Mouse (Mus musculus) lung, postnatal 25 days (tissue): Measurements from ENCODE around the gene Pepd.

ENCODE experiments used
- DNase-seq: peaks from one replicate; pipeline ENCODE4 v3.0.0; 2022; ENCODE audit warnings: low spot score

The Pepd gene

DNA sequence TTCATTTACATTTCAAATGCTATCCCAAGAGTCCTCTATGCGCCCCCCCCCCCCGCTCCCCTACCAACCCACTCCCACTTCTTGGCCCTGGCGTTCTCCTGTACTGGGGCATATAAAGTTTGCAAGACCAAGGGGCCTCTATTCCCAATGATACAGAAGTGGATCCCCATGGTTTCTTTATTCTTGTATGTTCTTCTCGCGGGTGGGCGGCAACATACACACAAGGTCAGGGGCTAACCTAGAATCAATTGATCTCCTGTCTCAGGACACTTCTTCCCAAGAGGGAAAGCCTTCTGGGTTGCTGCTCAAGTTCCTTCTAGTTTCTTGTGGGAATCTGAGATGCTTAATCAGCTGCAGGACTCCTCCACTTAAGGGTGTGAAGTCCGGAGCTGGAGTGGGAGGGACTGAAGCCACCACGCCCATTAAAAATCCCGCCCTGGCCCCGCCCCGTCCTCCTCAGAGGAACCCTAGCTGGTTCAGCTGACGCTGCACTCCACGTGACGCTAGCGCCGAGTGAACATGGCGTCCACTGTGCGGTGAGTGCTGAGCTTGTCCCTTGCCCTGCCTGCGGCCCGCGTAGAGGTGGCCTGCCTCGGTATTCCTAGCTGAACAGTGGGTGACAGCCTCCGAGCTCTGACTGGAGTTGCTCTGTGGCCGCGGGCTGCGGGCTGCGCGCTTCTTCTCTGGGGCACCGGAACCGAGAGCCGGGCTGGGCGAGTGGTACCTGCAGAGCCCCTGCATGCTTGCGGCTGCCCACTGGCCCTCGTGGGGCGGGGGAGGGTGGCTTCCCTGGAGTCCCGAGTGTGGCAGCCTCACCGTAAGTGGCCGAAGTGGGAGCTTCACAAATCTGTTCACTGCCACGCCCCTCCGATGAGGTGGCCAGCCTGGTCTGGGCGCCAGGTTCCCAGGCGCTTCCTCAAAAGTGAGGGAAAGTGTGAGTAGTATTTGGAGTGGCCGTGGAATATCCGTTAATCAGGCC is at the start of gene Pepd:
Pepd (plus strand) TSS at position 461 of the 979 bp plus-strand sequence.
- peak; percentile 86 for DNase-seq

DNA sequence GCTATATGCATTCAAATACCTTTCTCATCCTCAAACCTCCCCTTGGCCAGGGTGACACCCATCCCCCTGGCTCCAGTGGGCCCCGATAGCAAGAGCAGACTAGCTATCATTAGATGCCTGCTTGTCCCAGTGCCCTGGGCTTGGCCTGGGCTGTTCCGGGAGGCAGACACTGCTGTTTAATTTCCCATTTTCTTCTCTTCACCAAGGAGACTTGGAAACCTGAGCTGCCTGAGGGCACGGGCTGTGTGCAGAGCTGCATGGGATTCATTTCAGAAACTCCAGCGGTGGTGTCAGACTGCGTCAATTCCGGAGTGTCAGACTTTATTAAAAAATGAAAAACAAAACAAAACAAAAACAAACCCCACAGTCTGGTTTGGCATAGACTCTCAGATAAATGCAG is 44.9 kb upstream of the Pepd start:
- no peak for DNase-seq

DNA sequence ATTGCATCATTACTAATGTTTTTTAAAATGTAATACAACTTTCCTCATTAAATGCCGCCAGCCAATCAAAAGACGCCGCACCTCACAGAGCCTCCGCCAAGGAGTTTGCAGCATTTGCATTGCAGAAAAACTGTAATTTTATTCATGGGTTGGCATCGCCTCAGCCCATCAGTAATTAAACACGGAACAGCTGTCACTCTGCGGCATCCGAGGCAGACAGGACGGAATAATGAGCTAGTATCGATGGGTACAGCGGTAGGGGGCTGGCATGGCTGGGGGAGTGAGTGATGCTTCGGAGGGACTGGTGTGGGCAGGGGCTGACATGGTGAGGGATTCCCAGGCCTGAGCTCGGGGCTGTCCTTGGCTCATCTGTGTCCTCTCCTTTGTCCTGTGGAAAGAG is 42.5 kb upstream of the Pepd start:
- no peak for DNase-seq

DNA sequence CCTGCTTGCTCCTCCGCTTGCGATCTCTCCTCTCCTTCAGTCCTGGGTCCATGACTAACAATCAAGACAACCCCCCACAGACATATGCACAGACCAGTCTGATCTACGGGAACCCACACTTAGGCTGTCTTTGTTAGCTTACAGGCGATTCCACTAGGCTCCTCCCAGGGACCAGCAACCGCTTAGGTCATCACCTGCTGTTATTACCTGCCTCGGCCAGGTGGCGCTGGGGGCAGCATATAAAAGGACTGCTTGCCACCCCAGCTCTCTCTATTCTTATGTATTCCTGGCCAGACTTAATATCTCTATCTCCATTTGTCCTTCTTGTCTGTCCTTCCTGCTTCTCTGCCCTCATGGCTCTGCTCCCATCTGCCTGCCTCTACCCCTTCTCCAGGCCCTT is 35.4 kb upstream of the Pepd start:
- peak; percentile 29 for DNase-seq

DNA sequence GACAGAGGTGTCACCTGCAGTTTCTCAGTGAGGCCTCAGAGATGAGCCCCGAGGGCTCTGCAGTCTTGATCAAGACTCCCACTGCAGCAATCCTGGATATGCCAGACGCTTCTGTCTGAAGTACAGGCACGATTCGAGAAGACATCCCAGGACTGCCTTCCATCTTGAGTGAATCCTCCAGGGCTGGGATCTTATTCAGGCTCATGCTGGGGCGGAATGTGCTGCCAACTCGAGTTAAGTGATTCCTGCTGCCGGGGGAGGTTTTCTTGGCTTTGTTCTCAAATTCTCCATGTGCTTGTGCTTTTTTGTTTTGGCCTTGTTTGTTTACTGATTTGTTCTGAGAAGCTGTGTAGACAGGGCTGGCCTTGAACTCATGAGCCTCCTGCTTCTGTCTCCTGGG is 34.4 kb upstream of the Pepd start:
- DNase-seq, result no peak

DNA sequence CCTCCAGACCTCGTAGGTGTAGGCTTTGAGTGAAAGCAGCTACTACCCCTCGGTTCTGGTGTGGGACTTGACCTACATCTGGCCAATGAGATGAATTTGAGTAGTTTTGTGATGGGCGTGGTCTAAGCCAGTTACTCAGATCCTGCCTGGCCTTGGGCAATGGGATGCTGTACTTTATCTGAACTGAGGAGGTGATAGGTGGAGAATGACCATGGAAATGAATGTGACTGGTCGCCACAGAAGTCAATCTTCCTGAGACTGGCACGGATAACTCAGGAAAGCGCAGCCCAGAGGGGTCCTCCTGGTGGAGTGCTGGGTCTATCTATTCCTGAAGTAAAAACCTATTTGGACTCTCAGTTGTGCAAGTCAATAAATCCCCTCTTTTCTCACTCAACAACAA is 23.7 kb upstream of the Pepd start:
- no peak for DNase-seq

DNA sequence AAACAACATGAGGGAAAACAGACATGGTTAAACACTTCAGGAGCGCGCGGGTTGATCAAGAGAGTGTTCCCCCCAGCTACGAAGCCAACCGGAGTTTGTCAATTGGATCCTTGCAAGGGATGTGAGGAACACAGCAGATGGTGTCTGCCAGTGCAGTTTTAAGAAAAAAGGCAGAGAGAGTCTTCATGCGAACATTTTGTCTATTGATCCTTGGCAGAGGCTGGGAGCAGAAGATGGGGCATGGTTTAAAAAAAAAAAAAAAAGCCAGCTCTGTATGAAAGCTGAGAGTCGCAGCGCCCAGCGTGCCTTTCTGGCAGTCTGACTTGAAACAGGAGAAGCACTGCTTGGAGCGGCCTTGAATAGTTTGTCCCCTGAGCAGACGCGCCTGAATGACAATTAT is 23.3 kb upstream of the Pepd start:
- no peak for DNase-seq

DNA sequence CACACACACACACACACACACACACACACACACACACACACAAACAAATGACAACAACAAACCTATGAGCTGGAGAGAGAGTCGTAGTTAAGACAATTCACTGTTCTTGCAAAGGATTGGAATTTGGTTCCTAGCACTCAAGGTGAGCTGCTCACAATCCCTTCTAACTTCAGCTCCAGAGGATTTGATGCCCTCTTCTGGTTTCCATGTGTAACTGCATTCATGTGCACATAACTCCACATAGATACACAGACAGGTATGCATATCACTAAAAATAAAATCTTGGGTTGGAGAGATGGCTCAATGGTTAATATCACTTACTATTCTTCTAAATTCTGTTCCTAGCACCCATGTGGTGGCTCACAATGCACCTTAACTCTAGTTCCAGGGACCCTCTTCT is 19.3 kb upstream of the Pepd start:
- no peak for DNase-seq

DNA sequence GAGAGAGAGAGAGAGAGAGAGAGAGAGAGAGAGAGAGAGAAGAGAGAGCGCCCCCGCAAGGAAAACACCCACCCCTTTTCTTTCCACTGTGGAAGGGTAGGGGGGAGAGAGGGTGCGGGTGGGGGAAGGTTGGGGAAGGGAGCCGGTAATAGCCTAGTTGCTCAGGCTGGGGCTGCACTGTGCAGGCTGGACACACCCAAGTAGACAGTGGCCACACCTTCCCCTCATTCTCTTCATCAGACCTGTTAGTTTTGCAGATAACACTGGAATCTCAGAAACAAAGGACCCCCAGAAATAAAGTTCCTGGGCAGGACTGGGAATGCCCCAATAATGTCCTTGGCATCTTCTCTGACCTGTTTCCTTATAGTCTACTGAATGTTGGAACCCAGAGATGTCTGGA is 15.7 kb upstream of the Pepd start:
- DNase-seq, result no peak

DNA sequence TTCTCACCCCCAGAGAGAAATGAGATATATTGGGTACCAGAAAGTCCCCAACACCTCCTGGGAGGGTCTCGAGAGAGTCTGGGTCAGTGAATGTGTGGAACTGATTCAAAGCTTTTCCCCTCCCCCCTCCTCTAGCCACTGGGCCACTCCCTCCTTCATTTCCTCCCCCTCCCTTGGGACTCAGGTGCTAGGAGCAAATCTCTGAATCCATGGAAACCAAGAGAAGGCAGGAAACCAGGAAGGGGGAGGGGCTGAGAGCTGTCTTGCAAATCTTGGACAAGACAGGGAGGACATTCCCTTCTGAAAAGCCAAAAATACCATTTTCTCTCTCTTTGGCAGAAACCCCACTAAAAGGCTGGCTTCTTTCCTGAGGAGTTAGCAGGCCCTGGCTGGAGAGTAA is 15.1 kb upstream of the Pepd start:
- DNase-seq, result peak; percentile 14

DNA sequence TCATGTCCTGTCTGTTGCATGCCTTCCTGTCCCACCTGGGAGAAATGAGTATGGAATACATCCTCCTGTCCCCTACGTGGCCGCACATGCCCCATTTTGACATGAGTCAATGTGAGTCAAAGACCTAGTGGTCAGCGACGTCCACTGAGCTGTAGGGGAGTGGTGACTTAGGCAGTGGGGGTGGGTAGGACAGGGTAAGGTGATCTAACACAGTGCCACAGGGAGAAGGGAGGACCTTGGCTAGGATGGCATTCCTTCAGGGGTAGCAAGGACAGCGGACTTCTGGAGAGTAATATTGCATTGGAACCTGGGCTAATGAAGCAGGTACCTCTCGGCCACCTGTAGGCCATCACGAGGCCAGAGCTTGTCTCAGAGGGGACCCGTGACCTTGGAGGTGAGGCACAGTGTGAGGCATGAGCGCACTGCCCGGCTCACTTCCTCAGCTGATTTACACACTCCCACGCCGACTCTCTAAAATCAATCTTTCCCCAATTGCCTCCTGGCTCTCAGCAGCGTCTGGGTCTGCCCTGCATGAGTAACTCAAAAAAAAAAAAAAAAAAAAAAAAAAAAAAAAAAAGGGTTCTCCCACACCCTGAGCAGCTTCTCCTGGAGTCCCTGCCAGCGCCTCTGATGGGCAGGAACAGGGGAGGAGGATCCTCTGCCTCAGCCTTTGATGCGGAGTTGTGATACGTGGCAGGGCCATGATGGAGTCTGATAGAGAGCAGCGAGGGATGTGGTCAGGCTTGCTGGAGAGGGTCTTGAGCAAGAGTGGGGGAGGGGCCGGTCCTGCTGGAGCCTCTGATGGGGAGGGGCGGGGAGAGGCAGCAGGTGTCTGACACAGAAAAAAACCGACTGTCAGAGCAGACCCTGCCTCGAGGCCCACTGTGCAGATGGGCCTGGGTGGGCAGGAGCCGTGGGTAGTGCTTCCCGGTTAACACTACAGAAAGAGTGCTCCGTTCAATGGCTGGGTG is 1.8 kb upstream of the Pepd start:
- no peak for DNase-seq

DNA sequence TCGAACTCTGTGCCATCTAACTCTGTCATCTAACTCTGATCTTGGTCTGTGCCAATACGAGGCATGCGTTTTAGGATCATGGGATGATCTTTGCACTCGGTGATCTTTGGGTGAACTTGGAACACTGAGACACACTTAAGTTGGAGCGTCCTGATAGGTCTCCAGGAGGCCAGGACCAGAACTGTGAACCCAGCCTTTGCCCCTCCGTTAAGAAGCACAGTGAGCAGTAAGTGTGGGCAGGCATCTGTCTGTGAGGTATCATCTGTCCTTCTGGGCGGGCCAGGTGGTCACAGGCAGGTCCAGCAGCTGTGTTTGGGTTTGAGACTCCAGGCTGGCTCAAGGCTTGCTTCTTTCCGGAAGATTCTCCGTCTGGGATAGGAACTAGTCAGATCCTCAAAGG is 1.8 kb downstream of the Pepd start:
- no peak for DNase-seq

DNA sequence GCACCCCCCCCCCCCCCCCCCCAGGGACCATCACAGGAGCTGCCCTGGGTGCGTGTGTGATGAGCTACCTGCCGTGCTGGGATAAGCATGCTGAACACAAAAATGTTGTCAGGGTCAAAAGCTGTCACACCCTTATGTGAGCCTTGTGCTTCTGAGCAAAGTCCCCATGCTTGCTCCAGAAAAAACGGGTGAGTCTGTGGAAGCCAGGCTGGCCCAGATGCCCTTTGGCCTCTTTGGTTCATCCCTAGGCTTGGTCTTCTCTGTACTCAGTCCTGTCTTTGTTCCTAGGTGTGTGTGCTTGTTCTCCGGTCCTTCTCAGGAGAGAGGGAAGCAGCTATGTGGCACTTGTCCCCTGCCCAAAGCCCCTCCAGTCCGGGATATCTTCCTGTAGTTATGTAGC is 3.4 kb downstream of the Pepd start:
- DNase-seq, result no peak

DNA sequence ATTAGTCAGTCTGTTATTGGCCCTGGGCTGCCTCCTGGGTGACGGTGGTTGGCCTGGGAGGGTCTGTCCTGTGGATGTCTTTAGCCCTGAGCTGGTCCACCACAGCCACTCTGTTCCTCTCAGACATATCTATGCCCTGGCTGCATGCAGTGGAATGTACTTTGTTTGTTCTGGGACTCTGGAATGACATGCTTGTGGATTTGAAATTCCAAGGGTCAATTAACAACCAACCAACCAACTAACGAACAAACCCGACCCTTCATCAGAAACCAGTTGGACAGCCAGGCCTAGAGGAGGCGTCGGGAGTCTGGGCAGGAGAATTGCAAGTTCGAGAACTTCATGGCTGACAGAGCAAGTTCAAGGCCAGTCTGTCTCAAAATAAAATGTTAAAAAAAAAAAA is 5.4 kb downstream of the Pepd start:
- DNase-seq, result no peak

DNA sequence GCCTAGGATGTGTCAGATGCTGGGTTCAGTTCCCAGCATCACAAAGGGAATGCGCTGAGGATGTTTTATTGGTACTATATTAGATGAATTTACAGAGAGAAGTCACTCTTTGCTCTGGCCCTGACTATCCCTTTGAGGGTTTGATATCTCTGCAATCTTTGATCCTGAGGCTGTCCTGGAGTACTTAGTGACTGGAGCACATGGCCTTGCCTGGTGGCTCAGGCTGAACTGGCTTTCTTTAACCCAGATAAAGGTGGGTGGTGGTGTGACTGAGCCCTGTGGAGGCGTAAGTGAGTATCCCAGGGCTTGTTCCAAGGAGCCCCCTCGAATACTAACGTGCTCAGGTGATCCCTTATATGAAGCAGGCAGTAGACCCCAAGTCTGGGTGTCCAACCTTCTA is 5.8 kb downstream of the Pepd start:
- DNase-seq, result no peak

DNA sequence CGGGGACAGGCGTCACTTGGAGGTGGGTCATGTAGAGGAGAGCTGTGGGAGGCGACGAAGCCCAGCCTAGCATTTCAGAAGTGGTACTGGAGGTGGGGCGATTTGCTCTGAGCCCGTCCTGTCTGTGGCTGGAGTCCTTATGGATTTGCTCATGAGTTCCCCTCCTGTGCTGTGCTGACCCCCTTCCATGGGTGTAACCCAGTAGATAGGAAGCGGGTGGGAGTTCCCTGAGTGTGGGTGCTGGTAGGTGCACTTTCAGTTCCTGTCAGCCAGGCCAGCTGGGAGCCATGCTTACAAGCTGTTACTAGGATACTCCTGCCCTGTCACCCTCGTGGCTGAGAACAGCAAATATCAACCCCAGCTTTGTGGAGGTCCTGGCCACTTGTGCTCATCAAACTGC is 6.2 kb downstream of the Pepd start:
- peak; percentile 50 for DNase-seq

DNA sequence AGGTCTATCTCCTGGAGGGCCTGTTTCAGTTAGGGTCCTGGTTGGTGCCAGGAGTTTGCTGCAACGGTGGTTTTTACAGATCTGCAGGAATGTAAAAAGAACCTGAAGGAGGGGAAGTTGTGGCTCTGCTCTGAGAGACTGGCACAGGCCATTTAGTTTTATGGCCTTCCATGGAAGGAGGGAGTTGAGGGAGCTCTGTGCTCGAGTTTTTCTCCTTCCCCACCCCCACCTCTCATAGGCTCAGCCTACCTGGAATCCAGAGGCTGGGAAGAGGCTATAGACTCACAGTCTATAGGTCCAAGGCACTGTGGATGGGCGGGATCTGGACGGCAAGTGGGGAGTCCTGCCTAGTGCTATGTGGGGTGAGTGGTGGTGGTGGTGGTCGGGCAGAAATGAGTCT is 6.9 kb downstream of the Pepd start:
- no peak for DNase-seq

DNA sequence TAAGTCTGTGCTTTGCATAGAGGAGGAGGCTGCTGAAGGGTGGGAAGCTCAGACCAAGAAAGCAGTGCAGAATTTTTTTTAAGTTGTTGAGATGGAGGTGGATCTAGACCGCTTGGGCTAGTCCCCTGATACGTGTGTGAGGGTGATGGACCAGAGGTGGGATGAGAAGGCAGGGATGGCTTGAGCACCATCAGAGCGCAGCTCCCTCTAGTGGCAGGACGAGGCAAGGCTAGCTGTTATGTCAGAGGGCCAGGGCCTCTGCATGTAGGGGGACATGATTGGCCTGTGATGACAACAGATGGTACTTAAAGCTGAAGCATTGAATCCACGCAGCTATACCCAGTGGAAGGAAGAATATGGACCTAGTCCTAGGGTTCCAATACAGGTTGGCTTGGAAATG is 7.6 kb downstream of the Pepd start:
- no peak for DNase-seq

DNA sequence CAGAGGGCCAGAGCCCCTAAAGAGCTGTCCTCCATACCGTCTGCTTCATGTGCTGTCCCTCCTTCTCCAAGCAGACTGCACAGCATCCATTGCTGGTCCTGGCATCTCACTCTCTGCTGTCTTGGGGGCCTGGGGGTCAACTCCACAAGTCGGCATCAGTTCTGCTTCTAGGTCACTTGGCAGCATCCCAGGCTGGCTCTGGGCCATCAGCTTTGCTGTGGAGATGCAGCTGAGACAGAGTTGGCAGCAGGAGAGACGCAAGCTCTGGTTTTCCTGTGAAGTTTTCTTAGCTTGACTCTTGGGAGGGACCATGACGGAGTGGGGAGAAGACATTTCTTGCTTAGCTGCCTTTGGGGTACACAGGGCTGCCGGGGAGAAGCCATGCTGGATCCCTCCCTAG is 13.0 kb downstream of the Pepd start:
- no peak for DNase-seq

DNA sequence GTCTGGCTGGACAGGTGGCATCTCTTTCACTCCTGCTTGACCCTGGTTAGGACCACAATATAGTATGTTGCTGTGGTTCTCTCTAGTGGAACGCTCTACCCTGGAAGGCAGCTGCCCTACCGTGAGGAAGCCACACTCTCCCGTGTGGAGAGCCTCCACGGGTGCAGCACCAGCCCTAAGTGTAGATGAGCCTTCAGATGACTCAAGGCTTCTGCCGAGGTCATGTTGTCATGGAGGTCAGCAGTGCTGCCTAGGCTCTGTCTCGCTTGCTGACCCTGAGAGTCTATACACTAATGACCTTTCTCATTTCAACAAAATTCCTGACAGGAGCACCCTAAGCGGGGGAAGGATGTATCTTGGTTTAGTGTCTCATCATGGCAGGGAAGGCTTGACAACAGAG is 13.8 kb downstream of the Pepd start:
- no peak for DNase-seq

DNA sequence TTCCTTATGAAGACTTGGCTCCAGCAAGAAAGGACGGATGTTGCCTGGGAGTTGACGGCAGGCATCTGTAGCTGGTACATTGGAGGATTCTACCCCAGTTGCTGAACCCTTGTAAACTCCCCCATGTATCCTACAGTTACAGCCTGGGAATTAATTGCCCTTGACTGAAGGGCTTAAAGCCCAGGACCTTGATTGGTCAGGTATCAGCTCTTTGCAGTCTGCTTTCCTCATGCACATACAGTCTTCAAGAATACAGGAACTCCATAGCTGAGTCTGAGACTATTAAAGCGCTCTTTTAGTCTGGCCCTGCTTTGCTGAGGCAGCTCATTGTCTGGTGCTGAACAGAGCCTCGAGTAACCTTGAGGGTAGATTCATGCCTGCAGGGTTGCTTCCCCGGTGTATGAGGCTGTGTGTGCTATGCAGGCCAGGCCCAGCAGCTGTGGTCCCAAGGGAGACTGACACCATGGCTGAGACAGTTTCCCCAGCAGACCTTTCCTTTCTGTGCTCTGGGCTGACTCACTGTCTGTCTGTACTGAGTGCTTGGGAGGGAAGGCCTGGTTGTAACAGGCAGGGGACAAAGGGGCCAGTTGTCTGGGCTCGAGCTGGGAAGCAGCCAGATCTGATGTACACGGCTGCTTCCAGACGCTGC is 17.6 kb downstream of the Pepd start:
- DNase-seq, result no peak

DNA sequence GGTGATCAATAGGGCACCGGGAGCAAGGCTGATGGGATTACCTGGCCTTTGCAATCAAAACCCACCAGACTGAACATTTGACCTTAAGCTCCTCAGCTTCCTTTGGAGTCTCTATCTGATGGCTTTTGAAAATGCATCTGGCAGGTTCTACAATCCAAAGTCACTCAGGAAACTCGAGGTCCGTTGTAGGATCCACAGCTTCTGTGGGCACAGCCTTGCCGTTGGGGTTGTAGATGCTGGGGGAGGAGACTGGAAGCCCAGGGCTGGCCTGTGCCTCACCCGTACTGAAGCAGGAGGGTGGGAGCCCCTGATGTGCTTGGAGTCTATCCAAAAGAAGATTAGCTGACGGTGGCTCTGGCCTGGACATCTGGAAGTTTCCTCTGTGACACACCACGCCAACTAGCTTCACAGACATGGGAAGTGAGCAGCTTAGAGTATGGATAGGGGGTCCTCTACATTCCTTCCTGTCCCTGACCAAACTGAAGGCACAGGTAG is 18.1 kb downstream of the Pepd start:
- DNase-seq, result no peak
